Mouse (Mus musculus) hindbrain, embryonic 16.5 days (tissue): ENCODE results near the gene Tmprss9. TPM values are rescaled to one million over a fixed set of nuclear protein-coding genes. Genes with fewer than 3 reads are reported as not detected.
A peak's percentile ranks its signal among the peaks of the same experiment; 100 is the strongest.

ENCODE experiments used
- ATAC-seq: fragments of 200-750 bp; cut with Nextera tagmentation; 2 replicates; pipeline ENCODE4 v1.8.0; 2017; ENCODE audit warnings: moderate TSS enrichment, moderate library complexity
- H3K27ac ChIP-seq: fragments of 300-500 bp; sonication (generic); 2 replicates; pipeline ENCODE4 v1.5.1; 2014; ENCODE audit warnings: low read depth, mild to moderate bottlenecking, control low read depth, low read length, moderate library complexity
- H3K27me3 ChIP-seq: fragments of 300-500 bp; sonication (generic); replicated peaks from 2 replicates; pipeline ENCODE4 v1.6.1; 2014; ENCODE audit warnings: low read length; ENCODE audit not compliant: control insufficient read depth, insufficient read depth
- H3K36me3 ChIP-seq: fragments of 300-500 bp; sonication (generic); 2 replicates; pipeline ENCODE4 v1.6.1; 2014; ENCODE audit warnings: mild to moderate bottlenecking, low read length, moderate library complexity, mixed read lengths; ENCODE audit not compliant: control insufficient read depth, insufficient read depth
- H3K4me1 ChIP-seq: fragments of 300-500 bp; sonication (generic); 2 replicates; pipeline ENCODE4 v1.6.1; 2014; ENCODE audit warnings: low read depth, low read length; ENCODE audit not compliant: control insufficient read depth, insufficient read depth
- H3K4me2 ChIP-seq: fragments of 300-500 bp; sonication (generic); 2 replicates; pipeline ENCODE4 v1.6.1; 2014; ENCODE audit warnings: mild to moderate bottlenecking, low read length, control low read depth, moderate library complexity
- H3K4me3 ChIP-seq: fragments of 300-500 bp; sonication (generic); 2 replicates; pipeline ENCODE4 v1.5.1; 2014; ENCODE audit warnings: mild to moderate bottlenecking, low read length, control low read depth, moderate library complexity
- H3K9ac ChIP-seq: fragments of 300-500 bp; sonication (generic); 2 replicates; pipeline ENCODE4 v1.6.1; 2014; ENCODE audit warnings: low read depth, mild to moderate bottlenecking, control low read depth, low read length, moderate library complexity
- H3K9me3 ChIP-seq: fragments of 300-500 bp; sonication (generic); 2 replicates; pipeline ENCODE4 v1.6.1; 2014; ENCODE audit warnings: mild to moderate bottlenecking, low read length, moderate library complexity; ENCODE audit not compliant: control insufficient read depth
- WGBS: fragments of 180-500 bp; shearing (Covaris S2); extraction: QIAGEN DNeasy Blood & Tissue Kit; methylation state at CpG from one replicate; pipeline ENCODE4 v1.1.7; 2014; 5-methylcytosine and 5-hydroxymethylcytosine counted together
- polyA plus RNA-seq: library from polyadenylated mRNA; unstranded; fragments of >200 nt; fragmentation: Nextera tagmentation; extraction: Ambion mirVana; gene quantifications from 2 replicates; pipeline ENCODE4 v1.2.1, GENCODE M21; 2015

The Tmprss9 gene
- polyA plus RNA-seq, 1 experiment from 2014 or later: 0.13 TPM

DNA sequence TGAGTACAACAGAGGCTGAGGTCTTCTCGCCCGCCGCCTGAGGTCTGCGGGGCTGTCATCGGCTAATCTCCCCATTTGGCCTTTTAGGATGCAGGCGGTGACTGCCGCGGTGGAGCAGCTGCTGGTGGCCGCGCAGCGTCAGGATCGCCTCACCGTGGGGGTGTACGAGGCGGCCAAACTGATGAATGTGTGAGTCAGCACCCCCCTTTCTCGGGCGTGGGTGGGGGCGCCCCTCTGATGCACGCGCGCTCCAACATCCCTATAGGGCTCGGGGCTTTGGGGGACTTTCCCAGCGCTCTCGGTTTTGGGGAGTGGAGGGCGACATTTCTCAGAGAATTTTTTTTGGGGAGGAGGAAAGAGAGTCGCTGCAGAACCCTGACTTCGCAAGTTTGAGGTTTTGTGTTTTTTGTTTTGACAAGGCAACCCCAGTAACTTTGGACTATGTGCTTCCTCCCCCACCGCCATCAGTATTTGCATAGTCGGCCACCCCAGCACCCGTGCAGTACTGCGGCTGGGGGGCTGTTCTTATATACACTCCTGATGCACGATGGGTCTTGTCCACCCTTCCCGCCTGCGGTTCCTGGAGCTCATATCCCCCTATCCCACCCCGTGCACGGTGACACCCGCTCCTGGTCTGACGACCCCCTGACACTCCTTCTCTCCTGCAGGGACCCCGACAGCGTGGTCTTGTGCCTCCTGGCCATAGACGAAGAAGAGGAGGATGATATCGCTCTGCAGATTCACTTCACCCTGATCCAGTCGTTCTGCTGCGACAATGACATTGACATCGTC is 58.9 kb downstream of the Tmprss9 start:
- under 1% methylated on average over 45 of the region's 45 CpGs for WGBS
- H3K27me3 ChIP-seq: peaks cover 17% of the 10 kb centered on the region
- H3K4me1 ChIP-seq: peaks cover 46% of the 10 kb centered on the region

DNA sequence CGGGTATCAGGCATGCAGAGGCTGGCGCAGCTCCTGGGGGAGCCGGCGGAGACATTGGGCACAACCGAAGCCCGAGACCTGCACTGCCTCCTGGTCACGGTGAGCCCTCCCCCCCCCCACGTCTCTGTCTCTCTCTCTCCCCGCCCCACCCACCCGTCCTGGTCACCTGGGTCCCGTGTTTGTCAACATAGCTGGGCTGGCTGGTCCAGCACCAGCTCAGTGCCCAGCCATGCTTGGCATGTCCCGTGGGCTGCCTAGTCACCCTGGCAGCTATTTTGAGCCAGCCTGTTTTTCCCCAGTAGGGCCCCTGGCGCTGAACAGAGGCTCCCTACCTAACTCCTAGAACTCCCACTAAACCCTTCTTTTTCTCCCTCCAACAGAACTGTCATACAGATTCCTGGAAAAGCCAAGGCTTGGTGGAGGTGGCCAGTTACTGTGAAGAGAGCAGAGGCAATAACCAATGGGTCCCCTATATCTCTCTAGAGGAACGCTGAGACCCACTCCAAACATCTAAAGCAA is 59.6 kb downstream of the Tmprss9 start:
- peak overlapping the region; percentile 41 for H3K4me3 ChIP-seq
- H3K27me3 ChIP-seq: peaks cover 17% of the 10 kb centered on the region
- peaks cover 52% of the 10 kb centered on the region for H3K4me1 ChIP-seq
- H3K27ac ChIP-seq: no peak overlapping the region
- H3K9me3 ChIP-seq: no peaks in the 10 kb centered on the region
- no peak for ATAC-seq
- H3K9ac ChIP-seq: peak overlapping the region; percentile 59
- no peaks in the 10 kb centered on the region for H3K36me3 ChIP-seq
- H3K4me2 ChIP-seq: peak overlapping the region; percentile 98
- WGBS: 2% methylated on average over 11 of the region's 14 CpGs

More for the DNA sequence above, 58.9 kb downstream of the Tmprss9 start:
- Histone ChIP-seq H3K36me3 (no peaks in the 10 kb centered on the region), H3K4me2 (peak overlapping the region; percentile 98), H3K9ac (peak overlapping the region; percentile 59), H3K4me3 (peak overlapping the region; percentile 41), H3K9me3 (no peaks in the 10 kb centered on the region), H3K27ac (no peak overlapping the region; the same call in 1 of the 2 replicates)
- ATAC-seq: no peak

DNA sequence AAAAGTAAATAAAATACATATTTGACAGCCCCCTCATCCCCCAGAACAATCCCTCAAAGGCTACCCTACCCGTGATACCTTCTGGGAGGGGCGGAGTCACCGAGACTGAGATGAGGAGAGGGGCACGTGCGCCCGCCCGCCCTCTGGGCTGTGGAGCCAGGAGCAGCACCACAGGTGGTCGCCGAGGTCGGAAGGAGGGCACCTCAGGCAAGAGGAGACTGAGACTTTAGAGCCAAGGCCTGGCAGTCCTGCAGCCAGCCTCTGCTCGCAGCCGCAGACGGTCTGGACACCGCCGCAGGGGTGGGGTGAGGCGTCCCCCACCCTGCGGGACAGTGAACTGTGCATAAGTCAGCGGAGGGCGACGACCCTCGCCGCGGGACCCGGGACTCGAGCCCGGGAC is 60.0 kb downstream of the Tmprss9 start:
- H3K9me3 ChIP-seq: no peaks in the 10 kb centered on the region
- H3K4me2 ChIP-seq: peak overlapping the region; percentile 98
- H3K27ac ChIP-seq: no peak overlapping the region
- peak overlapping the region; percentile 13; the same call in 1 of the 2 replicates for H3K9ac ChIP-seq
- peaks cover 17% of the 10 kb centered on the region for H3K27me3 ChIP-seq
- no peaks in the 10 kb centered on the region for H3K36me3 ChIP-seq
- 2% methylated on average over 26 of the region's 26 CpGs for WGBS
- no peak for ATAC-seq
- peaks cover 57% of the 10 kb centered on the region for H3K4me1 ChIP-seq
- peak overlapping the region; percentile 41 for H3K4me3 ChIP-seq

DNA sequence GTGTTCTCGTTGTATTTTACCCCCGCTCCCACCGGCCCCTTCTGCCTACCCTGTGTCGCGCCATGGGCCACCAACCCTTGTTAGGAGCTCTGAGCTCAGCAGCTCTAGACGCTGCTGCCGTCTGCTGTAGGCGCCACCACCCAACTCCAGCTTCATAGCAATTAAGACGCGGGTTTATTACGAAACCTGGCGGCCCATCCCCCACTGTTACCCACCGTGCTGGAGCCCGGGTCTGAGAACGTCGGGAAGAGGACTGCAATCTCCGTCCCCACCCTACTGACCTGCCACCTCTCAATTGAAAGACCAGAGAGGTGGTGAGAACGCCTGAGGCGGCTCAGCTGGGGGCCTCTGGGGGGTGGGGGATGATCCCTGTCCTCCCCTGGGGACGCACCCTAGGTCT is 60.6 kb downstream of the Tmprss9 start:
- Histone ChIP-seq H3K4me2 (peak overlapping the region; percentile 98), H3K4me1 (peaks cover 62% of the 10 kb centered on the region), H3K36me3 (no peaks in the 10 kb centered on the region), H3K9ac (no peak overlapping the region), H3K4me3 (peak overlapping the region; percentile 21), H3K27me3 (peaks cover 17% of the 10 kb centered on the region), H3K9me3 (no peaks in the 10 kb centered on the region), H3K27ac (no peak overlapping the region)
- ATAC-seq: no peak
- 1% methylated on average over 20 of the region's 20 CpGs for WGBS

DNA sequence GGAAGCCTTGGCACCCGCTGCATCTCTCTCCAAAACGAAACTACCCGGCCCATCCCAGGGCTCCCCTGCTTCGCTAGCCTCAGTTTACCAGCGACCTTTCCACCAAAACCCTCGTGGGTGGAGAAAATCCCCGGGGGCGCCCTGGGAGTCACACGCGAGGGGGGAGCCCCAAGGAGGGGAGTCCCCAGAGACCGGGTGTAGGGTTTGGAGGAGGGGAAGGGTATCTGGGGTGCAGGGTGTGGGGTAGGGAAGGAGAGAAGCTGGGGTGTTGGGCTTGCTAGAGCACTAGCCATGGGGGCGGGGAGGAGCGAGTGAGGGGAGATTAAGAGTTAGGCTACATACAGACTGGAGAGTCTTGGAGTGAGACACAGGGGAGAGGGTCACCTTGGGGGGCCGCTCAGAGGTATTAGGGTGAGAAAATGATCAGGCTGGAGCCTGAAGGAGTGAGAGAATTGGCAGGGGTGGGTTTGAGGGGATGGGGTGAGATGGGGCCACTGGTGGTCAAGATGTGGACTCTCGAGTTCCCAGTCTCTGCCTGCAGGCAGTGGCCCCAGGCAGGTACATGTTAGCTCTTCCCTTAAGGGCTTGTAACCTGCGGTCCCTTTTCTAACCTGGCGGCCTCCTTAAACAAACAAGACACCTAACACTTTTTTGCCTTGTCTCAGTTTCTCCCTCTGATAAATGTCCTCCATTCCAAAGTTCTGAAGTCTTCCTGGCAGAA is 61.2 kb downstream of the Tmprss9 start:
- Histone ChIP-seq H3K4me2 (peak overlapping the region; percentile 98), H3K4me1 (peaks cover 64% of the 10 kb centered on the region), H3K4me3 (peak overlapping the region; percentile 14; the same call in 1 of the 2 replicates), H3K9ac (no peak overlapping the region), H3K36me3 (no peaks in the 10 kb centered on the region), H3K27ac (no peak overlapping the region), H3K27me3 (peaks cover 19% of the 10 kb centered on the region), H3K9me3 (no peaks in the 10 kb centered on the region)
- WGBS: under 1% methylated on average over 17 of the region's 17 CpGs
- ATAC-seq: no peak

DNA sequence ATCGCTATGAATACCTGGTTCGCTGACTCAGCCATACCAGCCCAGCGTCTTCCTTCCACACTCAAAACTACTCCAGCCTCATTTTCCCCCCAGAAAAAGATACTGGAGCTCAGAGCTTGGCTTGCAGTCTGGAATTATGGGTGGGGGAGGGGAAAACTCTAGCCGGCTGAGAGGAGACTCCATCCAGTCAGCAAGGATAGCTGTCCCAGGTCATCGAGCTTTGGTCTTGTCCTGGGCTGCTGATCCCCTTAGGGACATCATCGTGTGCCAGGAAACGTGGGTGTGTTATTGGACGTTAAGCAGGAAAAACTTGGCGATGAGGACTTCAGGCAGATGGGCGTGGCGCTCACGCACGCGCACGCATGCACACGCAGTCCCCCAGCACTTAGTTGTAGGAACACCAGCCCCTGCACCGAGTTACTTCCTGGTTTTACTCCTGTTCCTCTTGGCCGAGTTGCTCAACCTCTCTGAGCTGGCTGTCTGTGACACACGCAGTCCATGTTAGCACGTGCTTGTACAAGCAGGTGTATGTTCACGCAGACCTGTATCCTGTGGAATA is 61.9 kb downstream of the Tmprss9 start:
- Histone ChIP-seq H3K36me3 (no peaks in the 10 kb centered on the region), H3K27ac (no peak overlapping the region), H3K4me2 (peak overlapping the region; percentile 47), H3K4me1 (peaks cover 65% of the 10 kb centered on the region), H3K4me3 (peak overlapping the region; percentile 14; the same call in 1 of the 2 replicates), H3K9ac (no peak overlapping the region), H3K27me3 (peaks cover 21% of the 10 kb centered on the region), H3K9me3 (no peaks in the 10 kb centered on the region)
- WGBS: 3% methylated on average over 21 of the region's 21 CpGs
- no peak for ATAC-seq

DNA sequence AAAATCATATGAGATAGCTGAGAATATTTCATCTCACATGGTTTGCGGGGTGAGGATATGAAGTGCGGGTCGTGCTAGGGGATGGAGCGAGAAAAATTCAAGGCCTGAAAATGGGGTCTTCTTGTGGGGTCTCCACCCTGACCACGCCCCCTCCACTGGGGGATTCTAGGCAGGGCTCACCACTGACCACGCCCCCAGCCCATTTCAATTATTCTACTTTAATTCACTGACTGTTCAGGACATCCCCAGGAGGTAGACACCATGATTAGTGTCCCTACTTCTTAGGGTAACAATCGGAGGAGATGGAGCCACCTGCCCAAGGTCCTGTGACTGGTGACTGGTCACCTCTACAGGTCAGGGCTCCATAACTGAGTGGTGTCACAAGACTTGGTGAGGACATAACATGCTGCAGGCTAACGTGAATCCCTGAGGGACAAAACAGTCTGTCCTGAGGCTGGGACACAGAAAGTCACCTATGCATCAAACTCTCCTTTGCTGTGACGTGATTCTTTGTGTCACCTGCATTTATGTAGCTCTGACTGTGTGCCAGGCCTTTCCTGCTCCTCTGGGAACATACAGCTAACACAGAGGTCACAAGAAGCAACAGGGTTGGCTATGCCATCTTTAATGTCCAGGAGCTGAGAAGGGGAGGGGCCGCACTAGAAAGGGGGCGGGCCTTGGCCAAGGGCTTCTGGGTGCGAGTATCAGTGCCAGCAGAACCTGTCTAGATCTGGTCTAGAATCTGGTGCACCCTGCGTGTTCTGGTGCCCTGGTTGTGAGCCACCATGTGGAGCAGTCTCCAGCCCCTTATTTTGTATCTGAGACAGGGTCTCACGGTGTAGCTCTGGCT is 62.7 kb downstream of the Tmprss9 start:
- Histone ChIP-seq H3K36me3 (no peaks in the 10 kb centered on the region), H3K4me1 (peaks cover 65% of the 10 kb centered on the region), H3K27me3 (peaks cover 21% of the 10 kb centered on the region), H3K27ac (no peak overlapping the region), H3K9me3 (no peaks in the 10 kb centered on the region), H3K4me3 (no peak overlapping the region), H3K4me2 (no peak overlapping the region), H3K9ac (no peak overlapping the region)
- no peak for ATAC-seq
- WGBS: 34% methylated on average over 12 of the region's 14 CpGs

DNA sequence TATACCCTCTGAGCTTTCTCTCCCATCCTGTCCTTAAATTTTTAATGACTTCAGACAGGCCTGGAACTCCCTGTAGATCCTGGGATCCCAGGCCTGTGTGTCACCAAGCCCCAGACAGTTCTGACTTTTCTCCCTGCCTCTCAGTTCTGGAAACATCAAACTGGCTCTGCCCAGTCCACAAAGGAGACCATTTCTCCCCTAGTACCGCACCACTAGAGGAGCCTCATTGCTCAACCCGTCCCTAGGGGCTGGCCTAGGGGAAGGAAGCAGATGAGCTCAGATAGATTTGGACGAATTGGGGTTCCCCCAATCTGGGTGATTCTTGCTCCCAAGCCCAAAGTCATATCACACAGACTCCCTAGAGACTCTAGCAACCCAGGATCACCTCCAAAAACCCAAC is 63.6 kb downstream of the Tmprss9 start:
- peaks cover 69% of the 10 kb centered on the region for H3K4me1 ChIP-seq

More for the DNA sequence above, 63.6 kb downstream of the Tmprss9 start:
- ATAC-seq: no peak
- Histone ChIP-seq H3K27me3 (peaks cover 21% of the 10 kb centered on the region), H3K9me3 (no peaks in the 10 kb centered on the region), H3K36me3 (no peaks in the 10 kb centered on the region), H3K9ac (no peak overlapping the region), H3K27ac (peak overlapping the region; percentile 46; the same call in 1 of the 2 replicates), H3K4me3 (no peak overlapping the region), H3K4me2 (peak overlapping the region; percentile 58; the same call in 1 of the 2 replicates)
- WGBS: 7% methylated on average over 3 of the region's 3 CpGs
